Comparison of ENCODE assay signal across 13 mouse cellular contexts in the genomic region with DNA sequence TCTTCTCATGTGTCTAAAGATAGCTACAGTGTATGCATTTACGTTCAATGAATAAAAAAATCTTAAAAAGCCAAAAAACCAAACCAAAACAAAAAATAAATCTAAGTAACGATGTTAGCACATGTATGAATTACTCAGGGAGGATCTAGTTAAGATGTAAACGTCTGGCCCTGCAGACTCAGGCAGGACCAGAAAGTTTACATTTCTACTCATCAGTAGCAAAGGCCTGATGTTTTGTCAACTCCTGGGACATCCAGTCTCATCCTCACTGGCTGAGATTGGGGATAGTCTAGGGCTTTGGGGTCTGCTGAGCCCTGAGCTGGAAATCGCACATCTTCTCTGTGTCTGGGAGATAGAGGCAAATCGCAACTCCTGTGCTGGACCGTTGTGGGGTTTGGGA. TPM values are rescaled to one million over a fixed set of nuclear protein-coding genes. Genes with fewer than 3 reads are reported as not detected.
DNase-seq lines count a peak whose midpoint lies in the region; ATAC-seq and TF ChIP-seq lines count a peak whose summit lies in the region.
"Had no signal": no experiment of that assay in that cellular context is flagged by ENCODE, and none has a peak within 500 bp of the region (broad histone marks: within the 10 kb centered on the region; RNA-seq: fewer than 3 reads in every experiment).

No protein-coding gene starts in this region.

- H3K9ac ChIP-seq in hindbrain, postnatal 0 days (replicated peaks; ENCODE audit: low read length), result no peak overlapping the region
- no peak overlapping the region for H3K9ac ChIP-seq in lung, postnatal 0 days (replicated peaks; ENCODE audit: low read depth)
- H3K9ac ChIP-seq in embryonic facial prominence, embryonic 14.5 days (ENCODE audit: low read depth, low read length), result no peak overlapping the region
- H3K9ac ChIP-seq in limb, embryonic 14.5 days (ENCODE audit: low read depth, low read length, severe bottlenecking), result 0 out of 2 replicates have a peak overlapping the region, but pooled peaks have one; percentile 21
- H3K9ac ChIP-seq: hindbrain, embryonic 15.5 days; liver, embryonic 15.5 days had no signal

- ATAC-seq in hindbrain, postnatal 0 days, result no peak
- no peak for ATAC-seq in lung, postnatal 0 days
- ATAC-seq in embryonic facial prominence, embryonic 14.5 days (ENCODE audit: low read depth), result no peak
- ATAC-seq in limb, embryonic 14.5 days (ENCODE audit: low FRiP score, low read depth), result no peak

- peaks cover 15% of the 10 kb centered on the region; the same call in 1 of the 2 replicates for H3K27me3 ChIP-seq in hindbrain, embryonic 10.5 days (ENCODE audit: insufficient read depth, poor library complexity, severe bottlenecking)
- no peaks in the 10 kb centered on the region for H3K27me3 ChIP-seq in hindbrain, postnatal 0 days (ENCODE audit: insufficient read depth, low read length)
- no peaks in the 10 kb centered on the region for H3K27me3 ChIP-seq in lung, postnatal 0 days (replicated peaks; ENCODE audit: insufficient read depth, low read length)
- 0 out of 2 replicates have a peak, but pooled peaks cover 5% of the 10 kb centered on the region for H3K27me3 ChIP-seq in embryonic facial prominence, embryonic 14.5 days (replicated peaks; ENCODE audit: control insufficient read depth, insufficient read depth, low read length)
- no peaks in the 10 kb centered on the region for H3K27me3 ChIP-seq in limb, embryonic 14.5 days (ENCODE audit: control insufficient read depth, insufficient read depth, low read length)
- H3K27me3 ChIP-seq: hindbrain, embryonic 15.5 days had no signal

- TF ChIP-seq EP300 in lung, postnatal 0 days (IDR thresholded peaks at IDR 0.05), result no peak

- 86% methylated on average over 6 of the region's 6 CpGs for WGBS in hindbrain, embryonic 10.5 days
- WGBS in hindbrain, postnatal 0 days, result 87% methylated on average over 6 of the region's 6 CpGs
- WGBS in lung, postnatal 0 days, result 67% methylated on average over 6 of the region's 6 CpGs
- 65% methylated on average over 6 of the region's 6 CpGs for WGBS in embryonic facial prominence, embryonic 14.5 days
- WGBS in limb, embryonic 14.5 days, result 72% methylated on average over 6 of the region's 6 CpGs

- H3K4me1 ChIP-seq in hindbrain, embryonic 10.5 days (replicated peaks), result peaks cover 69% of the 10 kb centered on the region
- H3K4me1 ChIP-seq in hindbrain, postnatal 0 days (ENCODE audit: insufficient read depth, low read length), result peaks cover 13% of the 10 kb centered on the region; the same call in 1 of the 2 replicates
- peaks cover 18% of the 10 kb centered on the region; the same call in 1 of the 2 replicates for H3K4me1 ChIP-seq in lung, postnatal 0 days (ENCODE audit: insufficient read depth, low read depth, low read length)
- peaks cover 58% of the 10 kb centered on the region for H3K4me1 ChIP-seq in embryonic facial prominence, embryonic 14.5 days (ENCODE audit: control insufficient read depth, insufficient read depth, low read length)
- H3K4me1 ChIP-seq in limb, embryonic 14.5 days (ENCODE audit: control insufficient read depth, insufficient read depth, low read length), result peaks cover 65% of the 10 kb centered on the region

- H3K4me2 ChIP-seq in hindbrain, postnatal 0 days (ENCODE audit: low read depth, low read length), result no peak overlapping the region
- H3K4me2 ChIP-seq in lung, postnatal 0 days (replicated peaks; ENCODE audit: low read depth, low read length), result no peak overlapping the region
- H3K4me2 ChIP-seq in embryonic facial prominence, embryonic 14.5 days (ENCODE audit: low read depth, low read length), result no peak overlapping the region
- H3K4me2 ChIP-seq in limb, embryonic 14.5 days (replicated peaks; ENCODE audit: low read depth, low read length, severe bottlenecking), result no peak overlapping the region
- H3K4me2 ChIP-seq: hindbrain, embryonic 15.5 days; liver, embryonic 15.5 days had no signal

- H3K4me3 ChIP-seq in hindbrain, embryonic 10.5 days, result no peak overlapping the region
- H3K4me3 ChIP-seq in hindbrain, postnatal 0 days (ENCODE audit: low read length), result no peak overlapping the region
- no peak overlapping the region for H3K4me3 ChIP-seq in lung, postnatal 0 days (ENCODE audit: low read depth, low read length)
- H3K4me3 ChIP-seq in embryonic facial prominence, embryonic 14.5 days (ENCODE audit: low read depth, low read length), result no peak overlapping the region
- H3K4me3 ChIP-seq in limb, embryonic 14.5 days (replicated peaks; ENCODE audit: low read length), result no peak overlapping the region
- H3K4me3 ChIP-seq: hindbrain, embryonic 15.5 days; liver, embryonic 15.5 days had no signal

- no peak for DNase-seq in hindbrain, embryonic 10.5 days (ENCODE audit: low spot score)
- DNase-seq in hindbrain, postnatal 0 days (ENCODE audit: low spot score), result no peak
- DNase-seq in lung, postnatal 0 days (ENCODE audit: low spot score), result no peak
- no peak for DNase-seq in lung, postnatal 4 days
- DNase-seq in embryonic facial prominence, embryonic 14.5 days (ENCODE audit: low spot score), result no peak
- DNase-seq in limb, embryonic 14.5 days (ENCODE audit: low spot score), result no peak
- DNase-seq in gastrocnemius, postnatal 10 days, result no peak
- no peak for DNase-seq in spleen, postnatal 36 days (ENCODE audit: low spot score in 2 of 2)
- DNase-seq: cerebellum, adult 8-10 months; gastrocnemius, postnatal 14 days had no signal

- TF ChIP-seq POLR2A in limb, embryonic 14.5 days (IDR thresholded peaks at IDR 0.05; ENCODE audit: borderline replicate concordance, extremely low read depth, insufficient read depth, insufficient read length), result no peak

- H3K27ac ChIP-seq in hindbrain, embryonic 10.5 days, result peak overlapping the region; percentile 89
- no peak overlapping the region for H3K27ac ChIP-seq in hindbrain, postnatal 0 days
- H3K27ac ChIP-seq in lung, postnatal 0 days (ENCODE audit: low read length), result peak overlapping the region; percentile 73
- peak overlapping the region; percentile 94 for H3K27ac ChIP-seq in embryonic facial prominence, embryonic 14.5 days (replicated peaks; ENCODE audit: low read depth, low read length)
- H3K27ac ChIP-seq in limb, embryonic 14.5 days (replicated peaks; ENCODE audit: low read depth, low read length), result peak overlapping the region; percentile 96
- H3K27ac ChIP-seq: hindbrain, embryonic 15.5 days; liver, embryonic 15.5 days had no signal

- H3K36me3 ChIP-seq in hindbrain, embryonic 10.5 days, result no peaks in the 10 kb centered on the region
- H3K36me3 ChIP-seq in hindbrain, postnatal 0 days (ENCODE audit: insufficient read depth, low read length), result no peaks in the 10 kb centered on the region
- H3K36me3 ChIP-seq in lung, postnatal 0 days (ENCODE audit: insufficient read depth, low read length), result no peaks in the 10 kb centered on the region
- H3K36me3 ChIP-seq in embryonic facial prominence, embryonic 14.5 days (ENCODE audit: control insufficient read depth, insufficient read depth, low read length), result no peaks in the 10 kb centered on the region
- H3K36me3 ChIP-seq in limb, embryonic 14.5 days (ENCODE audit: control insufficient read depth, insufficient read depth, low read length), result no peaks in the 10 kb centered on the region
- H3K36me3 ChIP-seq: hindbrain, embryonic 15.5 days; liver, embryonic 15.5 days had no signal

- no peak for TF ChIP-seq CTCF in hindbrain, postnatal 0 days (IDR thresholded peaks at IDR 0.05; ENCODE audit: low read depth)
- TF ChIP-seq CTCF in lung, postnatal 0 days (IDR thresholded peaks at IDR 0.05), result no peak

- no peaks in the 10 kb centered on the region for H3K9me3 ChIP-seq in hindbrain, embryonic 10.5 days
- H3K9me3 ChIP-seq in hindbrain, postnatal 0 days (ENCODE audit: low read length), result no peaks in the 10 kb centered on the region
- no peaks in the 10 kb centered on the region for H3K9me3 ChIP-seq in lung, postnatal 0 days (ENCODE audit: low read length)
- H3K9me3 ChIP-seq in embryonic facial prominence, embryonic 14.5 days (ENCODE audit: control insufficient read depth, low read length), result no peaks in the 10 kb centered on the region
- H3K9me3 ChIP-seq in limb, embryonic 14.5 days (ENCODE audit: control insufficient read depth, low read length), result no peaks in the 10 kb centered on the region
- H3K9me3 ChIP-seq: hindbrain, embryonic 15.5 days; liver, embryonic 15.5 days had no signal

RNA-seq across cellular contexts. Expression of a gene that starts 8.3 kb away (rescaled TPM):
- polyA plus RNA-seq in hindbrain, embryonic 10.5 days (2016; fragmentation: Nextera tagmentation; extraction: Ambion mirVana), result 0.21 and 0.25 TPM in 2 replicates
- total RNA-seq in hindbrain, postnatal 0 days (2014; rRNA removed), result 0.40 TPM in 1 of 2 replicates, not detected in the other
- not detected in 2 replicates for polyA plus RNA-seq in hindbrain, postnatal 0 days (2015; fragmentation: Nextera tagmentation; extraction: Ambion mirVana)
- polyA plus RNA-seq in lung, postnatal 0 days (2015; fragmentation: Nextera tagmentation; extraction: Ambion mirVana), result 0.50 and 0.69 TPM in 2 replicates
- 0.33 and 0.50 TPM in 2 replicates for polyA plus RNA-seq in embryonic facial prominence, embryonic 14.5 days (2014; fragmentation: Nextera tagmentation; extraction: Ambion mirVana)
- 0.65 and 0.99 TPM in 2 replicates for polyA plus RNA-seq in limb, embryonic 14.5 days (2012; rRNA removed)
- polyA plus RNA-seq in limb, embryonic 14.5 days (2014; fragmentation: Nextera tagmentation; extraction: Ambion mirVana), result 0.84 and 0.94 TPM in 2 replicates
- under 1 TPM; 0.14 to 0.23 TPM for total RNA-seq in gastrocnemius, postnatal 10 days (2021)
- total RNA-seq: layer of hippocampus, postnatal 25 days had no signal

RNA-seq across cellular contexts. Expression of a gene that starts 57.5 kb away (rescaled TPM):
- polyA plus RNA-seq in hindbrain, embryonic 10.5 days (2016; fragmentation: Nextera tagmentation; extraction: Ambion mirVana), result 0.67 and 1.0 TPM in 2 replicates
- total RNA-seq in hindbrain, postnatal 0 days (2014; rRNA removed), result 1.3 TPM in 1 of 2 replicates, not detected in the other
- 0.08 TPM in 1 of 2 replicates, not detected in the other for polyA plus RNA-seq in hindbrain, postnatal 0 days (2015; fragmentation: Nextera tagmentation; extraction: Ambion mirVana)
- 0.13 and 0.24 TPM in 2 replicates for polyA plus RNA-seq in lung, postnatal 0 days (2015; fragmentation: Nextera tagmentation; extraction: Ambion mirVana)
- polyA plus RNA-seq in embryonic facial prominence, embryonic 14.5 days (2014; fragmentation: Nextera tagmentation; extraction: Ambion mirVana), result 0.81 and 1.0 TPM in 2 replicates
- polyA plus RNA-seq in limb, embryonic 14.5 days (2012; rRNA removed), result 1.6 and 1.7 TPM in 2 replicates
- polyA plus RNA-seq in limb, embryonic 14.5 days (2014; fragmentation: Nextera tagmentation; extraction: Ambion mirVana), result 1.5 and 2.5 TPM in 2 replicates
- not detected for total RNA-seq in gastrocnemius, postnatal 10 days (2021)
- total RNA-seq: layer of hippocampus, postnatal 25 days had no signal
